Mouse (Mus musculus) E14TG2a.4 (cell line): ENCODE results near the gene Kcnj13.

Source experiments
- H3K27me3 ChIP-seq: 2 replicates; pipeline ENCODE4 v1.6.1; 2014; ENCODE audit warnings: low read length, control low read depth; ENCODE audit not compliant: insufficient read depth
- H3K36me3 ChIP-seq: 2 replicates; pipeline ENCODE4 v1.6.1; 2014; ENCODE audit warnings: low read length, control low read depth; ENCODE audit not compliant: insufficient read depth
- H3K4me1 ChIP-seq: replicated peaks from 2 replicates; pipeline ENCODE4 v1.6.1; 2014; ENCODE audit warnings: low read depth, low read length, control low read depth
- H3K4me3 ChIP-seq: replicated peaks from 2 replicates; pipeline ENCODE4 v1.5.1; 2014; ENCODE audit warnings: mild to moderate bottlenecking, low read length
- H3K9me3 ChIP-seq: 2 replicates; pipeline ENCODE4 v1.6.1; 2014; ENCODE audit warnings: low read length, control low read depth
- CTCF ChIP-seq: conservative IDR thresholded peaks from 2 replicates; pipeline ENCODE4 v1.5.1; 2014; ENCODE audit warnings: low read length
- NANOG ChIP-seq: IDR thresholded peaks from 2 replicates; pipeline ENCODE4 v1.6.1; 2014; ENCODE audit warnings: borderline replicate concordance, low read length, mixed read lengths
- POU5F1 ChIP-seq: IDR thresholded peaks from 2 replicates; pipeline ENCODE4 v1.6.1; 2014; ENCODE audit warnings: low read length, borderline replicate concordance

Kcnj13 gene

DNA sequence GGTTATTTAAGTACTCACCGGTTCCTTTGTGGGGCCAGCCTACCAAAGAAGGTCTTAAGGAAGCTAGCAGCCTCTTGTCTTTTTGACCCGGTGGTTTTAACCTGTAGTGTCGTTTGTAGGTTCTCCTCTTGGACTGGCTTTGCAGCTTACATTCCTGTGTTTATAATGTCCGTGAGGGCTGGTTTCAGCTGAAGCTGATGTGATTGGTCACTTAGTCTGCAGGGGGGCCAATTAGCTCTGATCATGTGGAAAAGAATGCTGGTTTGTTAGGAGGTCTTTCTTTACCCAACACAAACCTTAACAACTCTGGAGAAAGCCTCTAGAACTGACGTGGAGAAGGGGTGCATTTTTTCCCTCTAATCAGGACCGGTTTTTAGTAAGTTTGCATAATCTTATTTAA lies at the start of gene Kcnj13:
Gene Kcnj13 (minus strand): TSS at position 136 of the 400 bp plus-strand sequence.
- H3K9me3 ChIP-seq, result no peaks in the 10 kb centered on the region
- TF ChIP-seq NANOG (no peak), CTCF (no peak), POU5F1 (no peak)
- no peaks in the 10 kb centered on the region for H3K27me3 ChIP-seq
- H3K4me1 ChIP-seq, result no peaks in the 10 kb centered on the region
- peaks cover 62% of the 10 kb centered on the region for H3K36me3 ChIP-seq
- no peak within 1 kb of the TSS for H3K4me3 ChIP-seq

DNA sequence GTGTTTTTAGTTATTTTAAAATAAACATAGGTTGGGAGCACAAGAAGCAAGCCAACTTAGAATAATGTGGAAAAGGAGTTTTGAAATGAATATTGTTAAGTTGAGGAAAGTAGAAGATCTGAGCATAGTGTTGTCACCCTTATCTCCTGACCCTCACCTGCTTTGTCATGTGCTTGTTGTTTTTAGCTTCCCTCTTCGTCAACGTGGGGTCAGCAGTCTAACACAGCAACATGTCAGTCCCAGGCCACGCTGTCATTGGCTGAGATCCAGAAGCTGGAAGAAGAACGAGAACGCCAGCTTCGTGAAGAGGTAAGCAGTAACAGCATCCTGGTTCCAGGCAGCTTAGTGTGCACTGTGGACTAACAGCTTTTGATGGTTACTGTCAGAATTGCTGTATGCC lies 42.1 kb upstream of the Kcnj13 start:
- peaks cover 88% of the 10 kb centered on the region for H3K36me3 ChIP-seq
- 0 out of 2 replicates have a peak, but pooled peaks cover 5% of the 10 kb centered on the region for H3K4me1 ChIP-seq
- no peaks in the 10 kb centered on the region for H3K27me3 ChIP-seq
- no peaks in the 10 kb centered on the region for H3K9me3 ChIP-seq
- H3K4me3 ChIP-seq, result no peak overlapping the region
- TF ChIP-seq CTCF, result no peak
- no peak for TF ChIP-seq POU5F1
- TF ChIP-seq NANOG, result no peak

DNA sequence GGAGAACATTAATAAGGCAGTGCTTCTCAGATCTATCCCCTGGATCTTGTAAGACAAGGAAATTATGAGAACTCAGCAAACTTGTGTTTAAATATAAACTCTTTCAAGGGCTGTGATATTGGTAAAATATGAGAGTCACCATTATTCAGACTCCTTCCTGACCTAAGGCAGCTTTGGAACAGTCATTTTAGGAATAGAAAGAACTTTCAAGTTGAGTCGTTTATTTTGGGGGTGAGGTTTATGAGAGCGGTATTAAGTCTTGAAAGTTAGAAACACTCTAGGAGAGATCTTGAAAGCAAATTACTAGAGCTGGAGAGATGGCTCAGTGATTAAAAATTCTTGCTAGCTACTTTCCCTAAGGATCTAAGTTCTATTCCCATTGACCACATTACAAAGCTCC lies 40.6 kb upstream of the Kcnj13 start:
- no peak overlapping the region for H3K4me3 ChIP-seq
- no peak for TF ChIP-seq NANOG
- TF ChIP-seq POU5F1, result no peak
- TF ChIP-seq CTCF, result no peak
- no peaks in the 10 kb centered on the region for H3K9me3 ChIP-seq
- H3K36me3 ChIP-seq, result peaks cover 88% of the 10 kb centered on the region
- H3K4me1 ChIP-seq, result 0 out of 2 replicates have a peak, but pooled peaks cover 5% of the 10 kb centered on the region
- no peaks in the 10 kb centered on the region for H3K27me3 ChIP-seq

GRCm38 (mm10) chr1:87418733-87419132 lies 24.2 kb upstream of the Kcnj13 start:
- H3K36me3 ChIP-seq, result peaks cover 81% of the 10 kb centered on the region
- TF ChIP-seq CTCF (peak; percentile 84), POU5F1 (no peak), NANOG (no peak)
- no peak overlapping the region for H3K4me3 ChIP-seq
- no peaks in the 10 kb centered on the region for H3K4me1 ChIP-seq
- no peaks in the 10 kb centered on the region for H3K9me3 ChIP-seq
- H3K27me3 ChIP-seq, result no peaks in the 10 kb centered on the region

- TF ChIP-seq POU5F1 (no peak), NANOG (no peak), CTCF (no peak)
- no peaks in the 10 kb centered on the region for H3K27me3 ChIP-seq
Measured at GRCm38 (mm10) chr1:87409380-87409779, 14.9 kb upstream of the Kcnj13 start.

DNA sequence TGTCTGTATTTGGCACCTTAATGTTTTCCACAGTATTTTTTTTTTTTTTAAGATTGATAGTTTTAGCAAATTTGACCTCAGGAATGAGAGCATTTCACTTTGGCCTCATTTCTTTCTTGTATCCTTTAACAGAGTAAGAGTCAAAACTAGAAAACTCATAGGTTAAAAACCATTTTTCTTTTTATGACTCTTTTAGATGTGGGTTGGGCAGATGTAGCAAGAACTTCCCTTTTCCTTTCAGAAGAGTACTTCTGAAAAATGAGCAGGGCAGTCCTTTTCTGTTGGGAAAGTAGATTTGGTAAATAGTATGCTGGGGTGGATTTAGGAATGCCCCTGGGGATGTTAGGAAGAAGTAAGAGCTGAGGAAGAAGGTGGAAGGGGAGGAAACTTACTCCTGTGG lies 11.5 kb upstream of the Kcnj13 start:
- H3K27me3 ChIP-seq, result no peaks in the 10 kb centered on the region
- H3K9me3 ChIP-seq, result no peaks in the 10 kb centered on the region
- peaks cover 78% of the 10 kb centered on the region for H3K36me3 ChIP-seq
- no peaks in the 10 kb centered on the region for H3K4me1 ChIP-seq
- no peak for TF ChIP-seq NANOG
- no peak for TF ChIP-seq POU5F1
- TF ChIP-seq CTCF, result no peak
- H3K4me3 ChIP-seq, result no peak overlapping the region

More at GRCm38 (mm10) chr1:87409380-87409779, 14.9 kb upstream of the Kcnj13 start:
- Histone ChIP-seq H3K9me3 (no peaks in the 10 kb centered on the region), H3K36me3 (peaks cover 96% of the 10 kb centered on the region), H3K4me1 (no peaks in the 10 kb centered on the region), H3K4me3 (no peak overlapping the region)

DNA sequence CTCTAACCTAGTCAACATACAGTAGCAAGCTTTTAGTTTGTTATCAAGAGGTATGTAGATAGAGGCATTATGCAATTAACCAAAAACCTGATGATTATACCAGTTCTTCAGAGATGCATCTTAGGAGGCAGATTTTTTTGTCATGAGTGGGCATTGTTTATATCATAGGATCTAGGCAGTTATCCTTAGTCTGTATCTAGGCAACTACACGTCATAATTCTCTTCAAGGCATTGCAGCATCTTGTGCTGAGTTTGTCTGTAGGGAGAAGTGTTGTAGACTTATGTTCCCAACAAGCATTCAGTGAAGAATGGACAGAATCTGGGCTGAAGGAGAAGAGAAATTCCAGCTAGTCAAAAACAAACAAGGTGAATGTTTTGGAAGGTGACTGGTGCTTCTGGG lies 10.2 kb upstream of the Kcnj13 start:
- TF ChIP-seq NANOG (no peak), CTCF (no peak), POU5F1 (no peak)
- Histone ChIP-seq H3K36me3 (peaks cover 65% of the 10 kb centered on the region), H3K4me3 (no peak overlapping the region), H3K27me3 (no peaks in the 10 kb centered on the region), H3K4me1 (no peaks in the 10 kb centered on the region), H3K9me3 (no peaks in the 10 kb centered on the region)

- TF ChIP-seq CTCF (no peak), POU5F1 (no peak), NANOG (no peak)
- H3K36me3 ChIP-seq, result peaks cover 42% of the 10 kb centered on the region
- no peaks in the 10 kb centered on the region for H3K27me3 ChIP-seq
- no peak overlapping the region for H3K4me3 ChIP-seq
- H3K4me1 ChIP-seq, result no peaks in the 10 kb centered on the region
- H3K9me3 ChIP-seq, result no peaks in the 10 kb centered on the region
Measured at GRCm38 (mm10) chr1:87396923-87397586, 2.5 kb upstream of the Kcnj13 start.
